Mouse (Mus musculus) cerebellum, adult 11 months (tissue): Measurements from ENCODE around the gene Htr5b.

Experiments used
- DNase-seq: peaks from one replicate; pipeline ENCODE4 v3.0.0; 2022

Htr5b gene

DNA sequence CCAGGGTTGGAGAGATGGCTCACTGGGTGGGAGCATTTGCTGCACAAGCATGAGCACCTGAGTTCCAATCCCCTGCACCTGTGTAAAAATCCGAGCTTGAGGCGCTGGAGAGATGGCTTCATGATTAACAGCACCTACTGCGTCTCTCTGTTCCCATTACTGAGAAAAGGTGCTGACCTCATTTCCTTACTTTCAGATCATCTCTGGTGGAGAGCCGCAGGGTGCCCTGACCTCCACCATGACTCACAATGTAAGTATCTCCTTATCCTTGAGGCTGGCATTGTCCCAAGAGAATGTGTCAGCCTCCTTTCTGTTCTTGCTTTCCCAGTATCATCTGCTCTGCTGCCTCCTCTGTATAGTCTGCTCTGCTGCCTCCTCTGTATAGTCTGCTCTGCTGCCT, 45.2 kb downstream of the Htr5b start:
- no peak for DNase-seq

DNA sequence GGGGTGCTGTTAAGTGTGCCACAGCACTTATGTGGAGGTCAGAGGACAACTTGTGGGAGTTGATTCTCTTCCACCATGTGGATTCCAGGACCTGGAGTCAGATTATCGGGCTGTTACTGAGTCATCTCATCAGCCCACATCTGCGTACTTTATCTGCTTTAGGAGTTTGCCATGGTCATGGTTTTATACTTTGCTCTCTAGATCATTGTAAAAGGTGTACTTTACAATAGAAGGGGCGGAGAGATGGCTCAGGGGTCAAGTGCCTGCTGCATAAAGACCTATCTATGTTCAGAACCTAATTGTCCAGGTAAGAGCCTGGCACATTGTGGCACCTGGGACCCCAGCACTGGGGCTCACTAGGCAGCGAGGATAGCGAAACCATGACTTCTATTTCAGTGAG, 48.9 kb downstream of the Htr5b start:
- no peak for DNase-seq

- DNase-seq: no peak
These were observed 49.8 kb downstream of the Htr5b start for GRCm38 (mm10) chr1:121478284-121478980.

DNA sequence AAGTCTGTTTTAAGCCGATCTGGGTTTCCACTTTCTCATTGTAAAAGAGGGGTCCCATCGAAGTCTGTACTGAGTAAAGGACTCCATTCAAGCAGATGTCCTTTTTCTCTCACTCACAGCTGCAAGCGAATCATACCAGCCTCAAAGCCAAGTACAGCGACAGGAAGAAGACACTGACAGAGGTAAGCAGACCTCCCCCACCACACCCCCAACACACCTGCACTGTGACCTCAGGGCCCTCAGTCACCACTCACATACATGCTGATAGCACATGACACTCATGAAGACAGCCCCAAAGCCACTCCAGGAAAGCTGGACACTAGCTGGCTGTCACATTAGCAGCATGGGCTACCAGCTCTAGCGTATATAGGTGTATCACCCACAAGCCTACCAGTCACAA, 50.5 kb downstream of the Htr5b start:
- DNase-seq: no peak

- DNase-seq: no peak
These were observed 56.8 kb downstream of the Htr5b start for GRCm38 (mm10) chr1:121471503-121471902.

DNA sequence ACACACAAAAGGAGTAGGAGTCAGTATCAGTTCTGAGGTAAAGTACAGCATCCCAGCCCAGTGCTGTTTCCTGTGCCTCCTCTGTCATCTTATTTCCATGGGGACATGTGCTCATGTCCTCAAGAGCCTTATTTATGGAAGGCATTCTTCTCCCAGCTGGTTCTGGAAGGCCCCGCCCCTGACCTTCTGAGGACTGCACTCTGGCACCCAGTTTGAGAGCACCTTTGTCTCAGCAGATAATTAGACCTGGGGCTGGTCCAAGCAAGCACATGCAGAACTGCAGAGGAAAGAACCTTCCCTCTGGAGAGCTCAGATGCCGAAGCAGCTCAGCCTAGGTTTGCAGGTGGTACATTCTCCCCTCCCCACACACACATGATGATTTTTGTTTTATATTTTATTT, 60.0 kb downstream of the Htr5b start:
- no peak for DNase-seq

DNA sequence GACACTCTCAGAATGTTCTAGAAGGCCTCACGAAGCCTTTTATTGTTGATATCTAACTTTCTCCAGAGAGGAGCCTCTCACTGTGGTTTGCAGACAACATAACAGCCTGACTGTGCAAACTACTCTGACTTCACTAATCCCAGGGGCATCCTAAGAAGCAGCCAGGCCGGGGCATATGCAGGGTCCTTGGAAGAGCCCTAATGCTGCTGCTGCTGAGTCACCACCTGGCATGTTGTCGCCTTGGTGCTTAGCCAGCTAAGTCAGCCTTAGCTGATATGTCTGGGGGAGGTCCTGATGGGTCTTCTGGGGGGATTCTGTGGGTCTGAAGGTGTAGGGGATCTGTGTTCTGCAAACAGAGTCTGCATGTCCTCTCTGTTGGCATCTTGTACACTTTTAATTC, 62.0 kb downstream of the Htr5b start:
- no peak for DNase-seq

DNA sequence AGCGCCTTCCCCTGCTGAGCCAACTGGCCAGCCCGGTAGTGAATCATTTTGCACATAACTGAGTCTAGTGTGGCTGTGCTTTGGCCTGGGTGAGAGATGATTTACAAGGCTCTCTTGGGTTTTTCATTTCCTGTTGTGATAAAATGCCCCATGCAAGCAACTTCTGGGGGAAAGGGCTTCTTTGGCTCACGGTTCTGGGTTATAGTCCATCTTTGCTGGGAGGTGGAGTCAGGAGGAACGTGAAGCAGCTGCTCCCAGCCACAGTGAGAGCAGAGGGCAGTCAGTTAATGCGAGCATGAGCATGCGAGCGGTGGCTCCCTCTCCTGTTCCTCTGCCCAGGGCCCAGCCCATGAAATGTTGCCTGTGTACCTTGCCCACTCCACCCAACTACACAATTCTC, 64.5 kb downstream of the Htr5b start:
- no peak for DNase-seq

- DNase-seq: no peak
These were observed 65.6 kb downstream of the Htr5b start for GRCm38 (mm10) chr1:121462643-121463042.

DNA sequence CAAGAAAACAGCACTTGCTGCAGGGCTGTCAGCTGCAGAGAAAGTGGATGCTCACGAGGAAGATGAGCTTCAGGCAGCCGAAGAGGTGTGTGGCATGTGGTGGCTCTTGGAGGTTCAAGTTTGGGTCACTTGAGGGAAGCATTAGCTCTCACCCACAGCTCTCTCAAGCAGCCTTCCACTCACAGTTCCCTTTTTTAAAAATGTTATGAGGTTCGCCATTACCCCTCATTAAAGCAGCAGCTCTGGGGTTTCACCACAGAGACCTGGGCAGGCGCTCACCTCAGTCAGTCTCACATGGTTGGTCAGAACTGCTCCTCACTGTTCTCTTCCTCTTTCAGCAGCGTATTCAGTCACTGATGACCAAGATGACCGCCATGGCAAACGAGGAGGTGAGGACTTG, 66.4 kb downstream of the Htr5b start:
- DNase-seq: no peak

DNA sequence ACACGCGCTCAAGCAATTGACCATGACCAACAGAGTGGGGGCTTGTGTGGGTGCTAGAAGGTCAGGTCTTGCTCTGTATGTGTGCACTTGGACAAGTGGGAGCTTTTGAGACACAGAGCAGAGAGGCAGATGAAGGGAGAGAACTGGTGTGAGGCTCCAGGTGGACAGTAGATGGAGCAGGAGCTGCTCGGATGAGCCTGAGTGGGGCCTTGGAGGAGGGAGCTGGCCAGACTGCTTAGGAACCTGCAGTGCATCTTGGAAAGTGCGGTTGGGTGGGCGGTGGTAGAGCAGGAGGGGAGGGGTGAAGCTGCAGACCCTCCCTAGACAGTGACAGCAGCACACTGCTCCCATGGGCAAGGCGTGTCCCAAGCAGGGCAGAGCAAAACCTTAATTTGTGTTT, 68.2 kb downstream of the Htr5b start:
- no peak for DNase-seq
